Mouse (Mus musculus): ENCODE measurements around the gene Gm21704.
"Not testable (repeated sequence)": the region's sequence is repeated elsewhere in the genome, so short reads cannot be mapped to it uniquely, and the experiment has no call there.

Gm21704 gene

DNA sequence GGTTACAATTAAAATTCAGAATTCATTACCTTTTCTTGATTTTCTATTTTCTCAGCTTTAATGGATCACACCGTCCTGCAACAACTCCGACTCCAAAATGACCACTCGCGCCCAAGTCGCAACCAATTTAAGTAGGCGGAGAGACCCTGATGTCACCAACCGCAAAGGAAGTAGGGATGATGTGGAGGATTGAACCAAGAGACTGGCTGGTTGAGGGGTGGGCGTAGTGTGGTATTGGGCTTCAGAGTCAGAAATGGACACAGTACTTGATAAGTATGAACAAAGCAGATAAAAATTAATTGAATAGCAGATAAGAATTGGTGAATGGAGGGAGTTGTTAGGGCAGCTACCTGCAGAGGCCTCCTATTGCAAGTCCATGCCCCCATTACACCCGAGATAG, at the start of gene Gm21704, which contains the start of gene Gm21708:
Gene Gm21704 (minus strand): TSS at position 101 of the 400 bp plus-strand sequence.
Gene Gm21708 (minus strand): TSS at position 101 of the 400 bp plus-strand sequence.
- DNase-seq, result not testable (repeated sequence)

DNA sequence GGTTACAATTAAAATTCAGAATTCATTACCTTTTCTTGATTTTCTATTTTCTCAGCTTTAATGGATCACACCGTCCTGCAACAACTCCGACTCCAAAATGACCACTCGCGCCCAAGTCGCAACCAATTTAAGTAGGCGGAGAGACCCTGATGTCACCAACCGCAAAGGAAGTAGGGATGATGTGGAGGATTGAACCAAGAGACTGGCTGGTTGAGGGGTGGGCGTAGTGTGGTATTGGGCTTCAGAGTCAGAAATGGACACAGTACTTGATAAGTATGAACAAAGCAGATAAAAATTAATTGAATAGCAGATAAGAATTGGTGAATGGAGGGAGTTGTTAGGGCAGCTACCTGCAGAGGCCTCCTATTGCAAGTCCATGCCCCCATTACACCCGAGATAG, 64.7 kb downstream of the Gm21704 start, which contains the start of gene Gm21693:
Gene Gm21693 (minus strand): TSS at position 101 of the 400 bp plus-strand sequence.
- DNase-seq, result not testable (repeated sequence)

DNA sequence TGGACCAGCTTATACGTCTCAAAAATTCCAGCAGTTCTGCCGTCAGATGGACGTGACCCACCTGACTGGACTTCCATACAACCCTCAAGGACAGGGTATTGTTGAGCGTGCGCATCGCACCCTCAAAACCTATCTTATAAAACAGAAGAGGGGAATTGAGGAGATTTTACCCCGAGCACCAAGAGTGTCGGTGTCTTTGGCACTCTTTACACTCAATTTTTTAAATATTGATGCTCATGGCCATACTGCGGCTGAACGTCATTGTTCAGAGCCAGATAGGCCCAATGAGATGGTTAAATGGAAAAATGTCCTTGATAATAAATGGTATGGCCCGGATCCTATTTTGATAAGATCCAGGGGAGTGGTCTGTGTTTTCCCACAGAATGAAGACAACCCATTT, 69.3 kb downstream of the Gm21704 start:
- not testable (repeated sequence) for DNase-seq
